Mouse (Mus musculus) liver, adult 2 months (tissue): ENCODE results near the gene Mmachc. TPM values are rescaled to one million over a fixed set of nuclear protein-coding genes. Genes with fewer than 3 reads are reported as not detected.

ENCODE experiments used
- DNase-seq: peaks from one replicate; pipeline ENCODE4 v3.0.0-alpha.2; 2011; ENCODE audit warnings: low read depth, low spot score; ENCODE audit errors: extremely low read depth
- H3K27ac ChIP-seq: fragments of 200-500 bp; replicated peaks from 2 replicates; pipeline ENCODE4 v1.5.1; 2012; ENCODE audit warnings: low read depth, mild to moderate bottlenecking, control low read depth, inconsistent platforms, low read length; ENCODE audit not compliant: insufficient read depth
- H3K27me3 ChIP-seq: fragments of 200-500 bp; 2 replicates; pipeline ENCODE4 v1.6.1; 2012; ENCODE audit warnings: mild to moderate bottlenecking, moderate library complexity, low read length, inconsistent platforms; ENCODE audit not compliant: control insufficient read depth, insufficient read depth
- H3K36me3 ChIP-seq: fragments of 200-500 bp; 2 replicates; pipeline ENCODE4 v1.6.1; 2012; ENCODE audit warnings: low read length, inconsistent platforms; ENCODE audit not compliant: control insufficient read depth, insufficient read depth
- H3K4me1 ChIP-seq: fragments of 200-500 bp; 2 replicates; pipeline ENCODE4 v1.6.1; 2011; ENCODE audit warnings: low read length; ENCODE audit not compliant: control insufficient read depth, insufficient read depth
- H3K4me3 ChIP-seq: fragments of 200-500 bp; 2 replicates; pipeline ENCODE4 v1.5.1; 2011; ENCODE audit warnings: low read depth, mild to moderate bottlenecking, control low read depth, low read length, moderate library complexity; ENCODE audit not compliant: insufficient read depth
- H3K79me2 ChIP-seq: fragments of 200-500 bp; 2 replicates; pipeline ENCODE4 v1.6.1; 2012; ENCODE audit warnings: inconsistent platforms, mild to moderate bottlenecking, low read length, moderate library complexity; ENCODE audit not compliant: control insufficient read depth, insufficient read depth
- H3K9ac ChIP-seq: fragments of 200-500 bp; 2 replicates; pipeline ENCODE4 v1.6.1; 2012; ENCODE audit warnings: low read depth, mild to moderate bottlenecking, control low read depth, inconsistent platforms, low read length
- CTCF ChIP-seq: fragments of 200-500 bp; IDR thresholded peaks from 2 replicates; pipeline ENCODE4 v1.5.1; 2011; ENCODE audit warnings: low read depth, low read length, control low read depth
- POLR2A ChIP-seq: fragments of 200-500 bp; IDR thresholded peaks from 2 replicates; pipeline ENCODE4 v1.6.1; 2011; ENCODE audit warnings: low read length, control low read depth; ENCODE audit not compliant: insufficient read depth; ENCODE audit errors: extremely low read depth
- WGBS: fragments of 180-500 bp; shearing (Covaris S2); methylation state at CpG from one replicate; pipeline ENCODE4 v1.1.7; 2018; 5-methylcytosine and 5-hydroxymethylcytosine counted together
- polyA plus RNA-seq: library from polyadenylated mRNA; depleted of rRNA; stranded (reverse); fragments of >200 nt; gene quantifications from 2 replicates; pipeline ENCODE4 v1.2.3, GENCODE M21; 2012; rRNA removed
- total RNA-seq: library from RNA; depleted of rRNA; stranded (reverse); fragments of >200 nt; gene quantifications from 2 replicates; pipeline ENCODE4 v1.2.3, GENCODE M21; 2014; rRNA removed

Gene Mmachc
- total RNA-seq (10.3 and 11.3 TPM in 2 replicates), polyA plus RNA-seq (15.7 and 17.3 TPM in 2 replicates)

GRCm38 (mm10) chr4:116708201-116708764, at the start of gene Mmachc, which contains the start of gene Ccdc163:
TSS of gene Mmachc (minus strand) at chr4:116708406.
TSS of gene Ccdc163 (plus strand) at chr4:116708509.
- H3K9ac ChIP-seq, result peak within 1 kb of the TSS; percentile 69
- under 1% methylated on average over 29 of the region's 29 CpGs for WGBS

DNA sequence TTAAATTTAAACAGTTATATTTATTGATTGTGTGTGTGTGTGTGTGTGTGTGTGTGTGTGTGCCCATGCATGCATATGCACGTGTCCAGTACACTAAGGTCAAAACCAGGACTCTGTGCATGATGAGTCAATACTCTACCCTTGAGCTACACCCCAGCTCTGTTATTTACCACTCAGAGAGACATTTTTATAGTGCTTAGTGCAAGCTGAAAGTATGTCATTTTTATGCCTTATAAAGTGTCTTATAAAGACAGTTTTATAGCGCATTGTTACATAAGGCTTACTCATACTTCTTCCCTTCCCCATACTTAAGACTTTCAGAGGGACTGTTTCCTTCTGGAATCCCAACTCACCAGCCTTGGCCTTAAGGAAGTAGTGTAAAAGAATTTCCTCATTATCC, 41.5 kb upstream of the Mmachc start:
- TF ChIP-seq CTCF (no peak), POLR2A (no peak)
- H3K9ac ChIP-seq, result no peak overlapping the region
- H3K4me1 ChIP-seq, result no peaks in the 10 kb centered on the region
- DNase-seq, result peak; percentile 53
- no peaks in the 10 kb centered on the region for H3K27me3 ChIP-seq
- no peak overlapping the region for H3K27ac ChIP-seq
- H3K36me3 ChIP-seq, result peaks cover 10% of the 10 kb centered on the region; the same call in 1 of the 2 replicates
- H3K79me2 ChIP-seq, result no peaks in the 10 kb centered on the region
- no peak overlapping the region for H3K4me3 ChIP-seq
- WGBS, result 66% methylated on average over 2 of the region's 2 CpGs

More at GRCm38 (mm10) chr4:116708201-116708764, at the start of gene Mmachc, which contains the start of gene Ccdc163:
- DNase-seq, result peak; percentile 100
- Histone ChIP-seq H3K27ac (peak within 1 kb of the TSS; percentile 57), H3K79me2 (no peaks in the 10 kb centered on the region), H3K36me3 (0 out of 2 replicates have a peak, but pooled peaks cover 3% of the 10 kb centered on the region), H3K4me3 (peak within 1 kb of the TSS; percentile 54), H3K27me3 (no peaks in the 10 kb centered on the region), H3K4me1 (0 out of 2 replicates have a peak, but pooled peaks cover 6% of the 10 kb centered on the region)
- TF ChIP-seq POLR2A (0 out of 2 replicates have a peak, but pooled peaks have one; percentile 32), CTCF (no peak)

- no peak overlapping the region for H3K27ac ChIP-seq
- H3K4me3 ChIP-seq, result no peak overlapping the region
- H3K4me1 ChIP-seq, result no peaks in the 10 kb centered on the region
- H3K9ac ChIP-seq, result no peak overlapping the region
- H3K36me3 ChIP-seq, result peaks cover 5% of the 10 kb centered on the region
- peaks cover 17% of the 10 kb centered on the region; the same call in 1 of the 2 replicates for H3K79me2 ChIP-seq
- TF ChIP-seq CTCF, result no peak
- no peak for TF ChIP-seq POLR2A
- 93% methylated on average over 9 of the region's 9 CpGs for WGBS
- H3K27me3 ChIP-seq, result no peaks in the 10 kb centered on the region
- DNase-seq, result no peak
Measured at GRCm38 (mm10) chr4:116738972-116739751, 31.0 kb upstream of the Mmachc start.

GRCm38 (mm10) chr4:116734996-116735395, 26.8 kb upstream of the Mmachc start:
- Histone ChIP-seq H3K79me2 (peaks cover 14% of the 10 kb centered on the region; the same call in 1 of the 2 replicates), H3K27ac (no peak overlapping the region), H3K4me3 (no peak overlapping the region), H3K9ac (no peak overlapping the region), H3K4me1 (peaks cover 8% of the 10 kb centered on the region), H3K27me3 (no peaks in the 10 kb centered on the region), H3K36me3 (no peaks in the 10 kb centered on the region)
- no peak for DNase-seq
- WGBS, result 81% methylated on average over 2 of the region's 2 CpGs
- no peak for TF ChIP-seq POLR2A
- TF ChIP-seq CTCF, result no peak

GRCm38 (mm10) chr4:116732355-116732754, 24.1 kb upstream of the Mmachc start:
- H3K4me3 ChIP-seq, result no peak overlapping the region
- peak; percentile 88 for DNase-seq
- TF ChIP-seq POLR2A (no peak), CTCF (no peak)

DNA sequence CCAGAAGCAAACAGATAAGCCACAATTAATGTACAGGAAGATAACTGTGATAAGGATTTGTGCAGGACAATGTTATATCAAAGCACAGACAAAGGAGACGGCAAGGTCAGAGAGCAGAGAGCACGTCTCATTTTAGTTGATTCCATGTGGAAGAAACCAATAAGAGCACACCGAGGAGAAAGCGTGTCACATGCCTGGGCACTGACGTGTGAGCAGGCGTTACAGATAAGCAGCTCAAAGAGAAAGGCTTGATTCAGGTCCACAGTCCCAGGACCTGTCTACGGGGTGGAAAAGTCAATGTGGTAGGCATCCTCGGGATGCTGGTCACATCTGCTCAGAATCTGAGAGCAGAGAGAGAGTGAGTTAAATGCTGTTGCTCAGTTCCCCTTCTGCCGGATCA, 22.9 kb upstream of the Mmachc start:
- H3K4me1 ChIP-seq, result peaks cover 25% of the 10 kb centered on the region
- no peak overlapping the region for H3K4me3 ChIP-seq
- no peaks in the 10 kb centered on the region for H3K36me3 ChIP-seq
- H3K27me3 ChIP-seq, result no peaks in the 10 kb centered on the region
- 63% methylated on average over 9 of the region's 9 CpGs for WGBS
- peak; percentile 63 for DNase-seq
- H3K27ac ChIP-seq, result peak overlapping the region; percentile 7; the same call in 1 of the 2 replicates
- no peak overlapping the region for H3K9ac ChIP-seq
- peaks cover 18% of the 10 kb centered on the region; the same call in 1 of the 2 replicates for H3K79me2 ChIP-seq
- TF ChIP-seq POLR2A (no peak), CTCF (no peak)

More at GRCm38 (mm10) chr4:116732355-116732754, 24.1 kb upstream of the Mmachc start:
- Histone ChIP-seq H3K27me3 (no peaks in the 10 kb centered on the region), H3K4me1 (peaks cover 18% of the 10 kb centered on the region), H3K9ac (no peak overlapping the region), H3K27ac (peak overlapping the region; percentile 57), H3K79me2 (peaks cover 17% of the 10 kb centered on the region; the same call in 1 of the 2 replicates), H3K36me3 (no peaks in the 10 kb centered on the region)
- WGBS, result 5% methylated on average over 5 of the region's 5 CpGs
